Mouse (Mus musculus) CH12F3 (cell line): ENCODE measurements around the gene Synpr.

Experiments used
- in situ Hi-C: fragments of 300-500 bp; cut with MboI; formaldehyde crosslinking; loops from 2 replicates; pipeline ENCODE4 v1.14.3; 2020; ENCODE audit warnings: low sequenced_read_pairs

The Synpr gene

GRCm38 (mm10) chr14:13519239-13520011 lies 234.8 kb downstream of the Synpr start:
- in situ Hi-C loops: no loop called here

GRCm38 (mm10) chr14:13547746-13548145 lies 263.2 kb downstream of the Synpr start:
- in situ Hi-C loops: no loop called here

GRCm38 (mm10) chr14:13551209-13551608 lies 266.6 kb downstream of the Synpr start:
- in situ Hi-C loops: no loop called here

- in situ Hi-C loops: no loop called here
These were observed 269.2 kb downstream of the Synpr start for GRCm38 (mm10) chr14:13553616-13554370.

GRCm38 (mm10) chr14:13554631-13555030 lies 270.1 kb downstream of the Synpr start:
- in situ Hi-C loops: no loop called here

- in situ Hi-C loops: no loop called here
These were observed 273.5 kb downstream of the Synpr start for GRCm38 (mm10) chr14:13558117-13558516.

GRCm38 (mm10) chr14:13567250-13567649 lies 282.7 kb downstream of the Synpr start:
- in situ Hi-C loops: no loop called here

- in situ Hi-C loops: no loop called here
These were observed 283.4 kb downstream of the Synpr start for GRCm38 (mm10) chr14:13567996-13568395.

GRCm38 (mm10) chr14:13571941-13572340 lies 287.4 kb downstream of the Synpr start:
- in situ Hi-C loops: no loop called here

- in situ Hi-C loops: no loop called here
These were observed 287.9 kb downstream of the Synpr start for GRCm38 (mm10) chr14:13572530-13572929.

- in situ Hi-C loops: no loop called here
These were observed 293.5 kb downstream of the Synpr start for GRCm38 (mm10) chr14:13578101-13578500.

GRCm38 (mm10) chr14:13578744-13579143 lies 294.2 kb downstream of the Synpr start:
- in situ Hi-C loops: no loop called here

- in situ Hi-C loops: no loop called here
These were observed 308.9 kb downstream of the Synpr start for GRCm38 (mm10) chr14:13593321-13593940.

- in situ Hi-C loops: no loop called here
These were observed 311.7 kb downstream of the Synpr start for GRCm38 (mm10) chr14:13596251-13596650.

GRCm38 (mm10) chr14:13597204-13597603 lies 312.6 kb downstream of the Synpr start:
- in situ Hi-C loops: no loop called here

- in situ Hi-C loops: no loop called here
These were observed 336.0 kb downstream of the Synpr start for GRCm38 (mm10) chr14:13620531-13620930.

GRCm38 (mm10) chr14:13649865-13650264 lies 365.3 kb downstream of the Synpr start:
- in situ Hi-C loops: no loop called here

- in situ Hi-C loops: no loop called here
These were observed 366.5 kb downstream of the Synpr start for GRCm38 (mm10) chr14:13651039-13651438.

- in situ Hi-C loops: no loop called here
These were observed 367.1 kb downstream of the Synpr start for GRCm38 (mm10) chr14:13651541-13652298.
